In the genomic region with DNA sequence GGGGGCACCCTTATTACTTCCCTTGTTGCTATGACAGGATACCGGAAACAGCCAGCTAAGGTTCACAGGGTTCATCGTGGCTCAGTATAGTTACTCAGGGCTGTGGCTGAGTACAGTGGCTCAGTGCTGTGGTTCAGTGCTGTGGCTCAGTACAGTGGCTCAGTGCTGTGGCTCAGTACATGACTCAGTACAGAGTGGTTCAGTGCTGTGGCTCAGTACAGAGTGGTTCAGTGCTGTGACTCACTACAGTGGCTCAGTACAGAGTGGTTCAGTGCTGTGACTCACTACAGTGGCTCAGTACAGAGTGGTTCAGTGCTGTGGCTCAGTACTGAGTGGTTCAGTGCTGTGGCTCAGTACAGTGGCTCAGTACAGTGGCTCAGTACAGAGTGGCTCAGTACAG, we compare ENCODE assay signal across 24 mouse cellular contexts.
DNase-seq lines count a peak whose midpoint lies in the region; ATAC-seq lines count a peak whose summit lies in the region.
"Had no signal": no experiment of that assay in that cellular context is flagged by ENCODE, and none has a peak within 500 bp of the region (broad histone marks: within the 10 kb centered on the region; RNA-seq: fewer than 3 reads in every experiment).

No protein-coding gene starts in this region.

- peak; percentile 49 for ATAC-seq in embryonic facial prominence, embryonic 11.5 days (replicated peaks; ENCODE audit: insufficient number of reproducible peaks, low FRiP score, low TSS enrichment, low read depth)
- 0 out of 2 replicates have a peak, but pooled peaks have one; percentile 18 for ATAC-seq in liver, embryonic 13.5 days (ENCODE audit: low read depth)
- no peak for ATAC-seq in liver, embryonic 12.5 days
- ATAC-seq in midbrain, embryonic 13.5 days = peak; percentile 66
- ATAC-seq: activated CD4-positive, CD25-positive, alpha-beta regulatory T cell, adult 4 months; forebrain, embryonic 15.5 days had no signal

- no peak overlapping the region for H3K9ac ChIP-seq in embryonic facial prominence, embryonic 11.5 days (replicated peaks; ENCODE audit: low read length)
- no peak overlapping the region for H3K9ac ChIP-seq in liver, embryonic 13.5 days
- H3K9ac ChIP-seq in liver, embryonic 12.5 days = no peak overlapping the region
- no peak overlapping the region for H3K9ac ChIP-seq in midbrain, embryonic 13.5 days (replicated peaks)
- H3K9ac ChIP-seq: embryonic facial prominence, embryonic 13.5 days; forebrain, embryonic 12.5 days; forebrain, embryonic 15.5 days; heart, embryonic 12.5 days; hindbrain, embryonic 12.5 days; hindbrain, embryonic 15.5 days had no signal

- no peaks in the 10 kb centered on the region for H3K27me3 ChIP-seq in embryonic facial prominence, embryonic 11.5 days (ENCODE audit: control insufficient read depth, insufficient read depth, low read length)
- no peaks in the 10 kb centered on the region for H3K27me3 ChIP-seq in embryonic facial prominence, embryonic 10.5 days (replicated peaks; ENCODE audit: low read depth, poor library complexity, severe bottlenecking)
- H3K27me3 ChIP-seq in liver, embryonic 13.5 days = no peaks in the 10 kb centered on the region
- H3K27me3 ChIP-seq in liver, embryonic 12.5 days (replicated peaks) = no peaks in the 10 kb centered on the region
- no peaks in the 10 kb centered on the region for H3K27me3 ChIP-seq in midbrain, embryonic 13.5 days
- no peaks in the 10 kb centered on the region for H3K27me3 ChIP-seq in midbrain, embryonic 10.5 days (ENCODE audit: low read depth, poor library complexity, severe bottlenecking)
- H3K27me3 ChIP-seq: embryonic facial prominence, embryonic 13.5 days; forebrain, embryonic 12.5 days; forebrain, embryonic 15.5 days; heart, embryonic 12.5 days; hindbrain, embryonic 12.5 days; hindbrain, embryonic 15.5 days had no signal

- no peaks in the 10 kb centered on the region for H3K4me1 ChIP-seq in embryonic facial prominence, embryonic 11.5 days (ENCODE audit: control insufficient read depth, insufficient read depth, low read length)
- H3K4me1 ChIP-seq in embryonic facial prominence, embryonic 10.5 days = peaks cover 5% of the 10 kb centered on the region; the same call in 1 of the 2 replicates
- H3K4me1 ChIP-seq in liver, embryonic 13.5 days (replicated peaks) = no peaks in the 10 kb centered on the region
- no peaks in the 10 kb centered on the region for H3K4me1 ChIP-seq in liver, embryonic 12.5 days
- H3K4me1 ChIP-seq in midbrain, embryonic 13.5 days (replicated peaks) = 0 out of 2 replicates have a peak, but pooled peaks cover 3% of the 10 kb centered on the region
- H3K4me1 ChIP-seq in midbrain, embryonic 10.5 days = peaks cover 6% of the 10 kb centered on the region; the same call in 1 of the 2 replicates
- H3K4me1 ChIP-seq: embryonic facial prominence, embryonic 13.5 days; forebrain, embryonic 12.5 days; forebrain, embryonic 15.5 days; hindbrain, embryonic 12.5 days; hindbrain, embryonic 15.5 days had no signal

- no peaks in the 10 kb centered on the region for H3K9me3 ChIP-seq in embryonic facial prominence, embryonic 11.5 days (replicated peaks; ENCODE audit: control insufficient read depth, low read length)
- H3K9me3 ChIP-seq in embryonic facial prominence, embryonic 10.5 days = no peaks in the 10 kb centered on the region
- no peaks in the 10 kb centered on the region for H3K9me3 ChIP-seq in liver, embryonic 13.5 days (replicated peaks)
- no peaks in the 10 kb centered on the region for H3K9me3 ChIP-seq in liver, embryonic 12.5 days (replicated peaks)
- no peaks in the 10 kb centered on the region for H3K9me3 ChIP-seq in midbrain, embryonic 13.5 days
- H3K9me3 ChIP-seq in midbrain, embryonic 10.5 days (replicated peaks) = no peaks in the 10 kb centered on the region
- H3K9me3 ChIP-seq: embryonic facial prominence, embryonic 13.5 days; forebrain, embryonic 12.5 days; forebrain, embryonic 15.5 days; hindbrain, embryonic 12.5 days; hindbrain, embryonic 15.5 days had no signal

- no peak for DNase-seq in embryonic facial prominence, embryonic 11.5 days (ENCODE audit: low spot score)
- no peak for DNase-seq in embryonic facial prominence, embryonic 10.5 days (ENCODE audit: low spot score)
- no peak for DNase-seq in liver, embryonic 13.5 days
- no peak for DNase-seq in midbrain, embryonic 10.5 days (ENCODE audit: low spot score)
- DNase-seq: adrenal gland, adult 8-10 months; adrenal gland, postnatal 25 days; cerebellum, adult 11-12 months; cerebellum, adult 8-10 months; cerebellum, postnatal 10 days; cerebellum, postnatal 36 days; embryo, embryonic 11 days; gastrocnemius, postnatal 25 days; heart, adult 18-20 months; heart, postnatal 14 days had no signal

- no peak overlapping the region for H3K27ac ChIP-seq in embryonic facial prominence, embryonic 11.5 days (replicated peaks; ENCODE audit: low read depth, low read length)
- no peak overlapping the region for H3K27ac ChIP-seq in embryonic facial prominence, embryonic 10.5 days (replicated peaks)
- no peak overlapping the region for H3K27ac ChIP-seq in liver, embryonic 13.5 days
- H3K27ac ChIP-seq in liver, embryonic 12.5 days = no peak overlapping the region
- no peak overlapping the region for H3K27ac ChIP-seq in midbrain, embryonic 13.5 days
- H3K27ac ChIP-seq in midbrain, embryonic 10.5 days (replicated peaks) = no peak overlapping the region
- H3K27ac ChIP-seq: embryonic facial prominence, embryonic 13.5 days; forebrain, embryonic 12.5 days; forebrain, embryonic 15.5 days; hindbrain, embryonic 12.5 days; hindbrain, embryonic 15.5 days had no signal

- 74% methylated on average over 2 of the region's 2 CpGs for WGBS in embryonic facial prominence, embryonic 11.5 days
- 83% methylated on average over 2 of the region's 2 CpGs for WGBS in embryonic facial prominence, embryonic 10.5 days
- WGBS in liver, embryonic 13.5 days (ENCODE audit: insufficient replicate concordance) = 61% methylated on average over 2 of the region's 2 CpGs
- 63% methylated on average over 2 of the region's 2 CpGs for WGBS in liver, embryonic 12.5 days (ENCODE audit: insufficient replicate concordance)
- 92% methylated on average over 2 of the region's 2 CpGs for WGBS in midbrain, embryonic 13.5 days
- 93% methylated on average over 2 of the region's 2 CpGs for WGBS in midbrain, embryonic 10.5 days

- no peak overlapping the region for H3K4me3 ChIP-seq in embryonic facial prominence, embryonic 11.5 days (ENCODE audit: low read depth, low read length)
- H3K4me3 ChIP-seq in embryonic facial prominence, embryonic 10.5 days = no peak overlapping the region
- H3K4me3 ChIP-seq in liver, embryonic 13.5 days (replicated peaks) = no peak overlapping the region
- H3K4me3 ChIP-seq in liver, embryonic 12.5 days = no peak overlapping the region
- H3K4me3 ChIP-seq in midbrain, embryonic 13.5 days (replicated peaks) = no peak overlapping the region
- no peak overlapping the region for H3K4me3 ChIP-seq in midbrain, embryonic 10.5 days
- H3K4me3 ChIP-seq: embryonic facial prominence, embryonic 13.5 days; erythroblast, embryonic 14.5 days; forebrain, embryonic 12.5 days; forebrain, embryonic 15.5 days; heart, embryonic 12.5 days; hindbrain, embryonic 12.5 days; hindbrain, embryonic 15.5 days had no signal

- H3K4me2 ChIP-seq in embryonic facial prominence, embryonic 11.5 days (ENCODE audit: low read depth, low read length) = no peak overlapping the region
- H3K4me2 ChIP-seq in liver, embryonic 13.5 days = no peak overlapping the region
- no peak overlapping the region for H3K4me2 ChIP-seq in liver, embryonic 12.5 days
- H3K4me2 ChIP-seq in midbrain, embryonic 13.5 days (replicated peaks) = no peak overlapping the region
- H3K4me2 ChIP-seq: embryonic facial prominence, embryonic 13.5 days; forebrain, embryonic 12.5 days; forebrain, embryonic 15.5 days; heart, embryonic 12.5 days; hindbrain, embryonic 12.5 days; hindbrain, embryonic 15.5 days had no signal

- no peaks in the 10 kb centered on the region for H3K36me3 ChIP-seq in embryonic facial prominence, embryonic 11.5 days (replicated peaks; ENCODE audit: control insufficient read depth, insufficient read depth, low read depth, low read length)
- H3K36me3 ChIP-seq in embryonic facial prominence, embryonic 10.5 days (replicated peaks) = no peaks in the 10 kb centered on the region
- no peaks in the 10 kb centered on the region for H3K36me3 ChIP-seq in liver, embryonic 13.5 days
- H3K36me3 ChIP-seq in liver, embryonic 12.5 days = no peaks in the 10 kb centered on the region
- H3K36me3 ChIP-seq in midbrain, embryonic 13.5 days = no peaks in the 10 kb centered on the region
- H3K36me3 ChIP-seq in midbrain, embryonic 10.5 days = no peaks in the 10 kb centered on the region
- H3K36me3 ChIP-seq: embryonic facial prominence, embryonic 13.5 days; forebrain, embryonic 12.5 days; forebrain, embryonic 15.5 days; heart, embryonic 12.5 days; hindbrain, embryonic 12.5 days; hindbrain, embryonic 15.5 days had no signal
